Mouse (Mus musculus): ENCODE data around the gene Tspan7.

- no peak for TF ChIP-seq POLR2A (IDR thresholded peaks at IDR 0.05; ENCODE audit: borderline replicate concordance, extremely low read depth, low read depth, low read length)
- TF ChIP-seq CTCF (IDR thresholded peaks at IDR 0.05; ENCODE audit: insufficient read depth, low read length): no peak
Observed at GRCm38 (mm10) chrX:10516925-10517324, 32.0 kb downstream of the Tspan7 start.

Data from lung, adult 2 months (tissue).